Mouse (Mus musculus) stomach, postnatal 0 days (tissue): ENCODE measurements around the gene Cux2. TPM values are rescaled to one million over a fixed set of nuclear protein-coding genes. Genes with fewer than 3 reads are reported as not detected.

ENCODE experiments used
- ATAC-seq: fragments of 200-750 bp; cut with Nextera tagmentation; 2 replicates; pipeline ENCODE4 v1.8.0; 2017; ENCODE audit not compliant: low FRiP score, low TSS enrichment
- DNase-seq: peaks from one replicate; pipeline ENCODE4 v3.0.0-alpha.2; 2016; ENCODE audit warnings: low spot score
- H3K27ac ChIP-seq: fragments of 300-500 bp; sonication (generic); replicated peaks from 2 replicates; pipeline ENCODE4 v1.5.1; 2014; ENCODE audit warnings: mild to moderate bottlenecking, control low read depth
- H3K27me3 ChIP-seq: fragments of 300-500 bp; sonication (generic); 2 replicates; pipeline ENCODE4 v1.6.1; 2014; ENCODE audit warnings: low read length; ENCODE audit not compliant: control insufficient read depth, insufficient read depth
- H3K36me3 ChIP-seq: fragments of 300-500 bp; sonication (generic); 2 replicates; pipeline ENCODE4 v1.6.1; 2014; ENCODE audit warnings: low read length, mixed read lengths; ENCODE audit not compliant: control insufficient read depth, insufficient read depth
- H3K4me1 ChIP-seq: fragments of 300-500 bp; sonication (generic); replicated peaks from 2 replicates; pipeline ENCODE4 v1.6.1; 2014; ENCODE audit warnings: antibody characterized with exemption; ENCODE audit not compliant: control insufficient read depth, insufficient read depth
- H3K4me2 ChIP-seq: fragments of 300-500 bp; sonication (generic); replicated peaks from 2 replicates; pipeline ENCODE4 v1.6.1; 2014; ENCODE audit warnings: low read depth, mild to moderate bottlenecking, control low read depth, moderate library complexity
- H3K4me3 ChIP-seq: fragments of 300-500 bp; sonication (generic); 2 replicates; pipeline ENCODE4 v1.5.1; 2014; ENCODE audit warnings: low read depth, low read length, control low read depth
- H3K9ac ChIP-seq: fragments of 300-500 bp; sonication (generic); 2 replicates; pipeline ENCODE4 v1.6.1; 2014; ENCODE audit warnings: mild to moderate bottlenecking, low read length, control low read depth, mixed read lengths
- H3K9me3 ChIP-seq: fragments of 300-500 bp; sonication (generic); 2 replicates; pipeline ENCODE4 v1.6.1; 2016; ENCODE audit warnings: low read length; ENCODE audit not compliant: control insufficient read depth
- CTCF ChIP-seq: IDR thresholded peaks from 2 replicates; pipeline ENCODE4 v1.5.1; 2016; ENCODE audit warnings: antibody characterized with exemption, low read depth, mild to moderate bottlenecking, moderate library complexity
- EP300 ChIP-seq: optimal IDR thresholded peaks from 2 replicates; pipeline ENCODE3; 2016; ENCODE audit warnings: antibody characterized with exemption
- WGBS: fragments of 180-500 bp; shearing (Covaris S2); extraction: QIAGEN DNeasy Blood & Tissue Kit; methylation state at CpG from one replicate; pipeline ENCODE4 v1.1.7; 2014; 5-methylcytosine and 5-hydroxymethylcytosine counted together
- polyA plus RNA-seq: library from polyadenylated mRNA; unstranded; fragments of >200 nt; fragmentation: Nextera tagmentation; extraction: Ambion mirVana; gene quantifications from 2 replicates; pipeline ENCODE4 v1.2.1, GENCODE M21; 2015

Gene Cux2
- polyA plus RNA-seq, 1 experiment from 2014 or later: 1.2 TPM

GRCm38 (mm10) chr5:121981650-121982131 is 68.2 kb downstream of the Cux2 start:
- ATAC-seq: peak; percentile 40; the same call in 1 of the 2 replicates
- H3K9me3 ChIP-seq: no peaks in the 10 kb centered on the region
- peak; percentile 22 for DNase-seq
- H3K9ac ChIP-seq: no peak overlapping the region
- peak; percentile 37 for TF ChIP-seq CTCF
- TF ChIP-seq EP300: no peak
- peak overlapping the region; percentile 20; the same call in 1 of the 2 replicates for H3K4me2 ChIP-seq
- no peak overlapping the region for H3K27ac ChIP-seq
- WGBS: 25% methylated on average over 16 of the region's 16 CpGs
- H3K27me3 ChIP-seq: no peaks in the 10 kb centered on the region
- H3K4me1 ChIP-seq: no peaks in the 10 kb centered on the region; the same call in 1 of the 2 replicates
- H3K4me3 ChIP-seq: no peak overlapping the region
- H3K36me3 ChIP-seq: no peaks in the 10 kb centered on the region

- H3K4me3 ChIP-seq: no peak overlapping the region
- no peak overlapping the region for H3K27ac ChIP-seq
- no peak for TF ChIP-seq CTCF
- TF ChIP-seq EP300: no peak
- DNase-seq (no peak), ATAC-seq (no peak)
- no peak overlapping the region for H3K4me2 ChIP-seq
- no peaks in the 10 kb centered on the region for H3K36me3 ChIP-seq
- no peaks in the 10 kb centered on the region for H3K9me3 ChIP-seq
- 86% methylated on average over 12 of the region's 12 CpGs for WGBS
- no peaks in the 10 kb centered on the region for H3K27me3 ChIP-seq
- no peak overlapping the region for H3K9ac ChIP-seq
- no peaks in the 10 kb centered on the region; the same call in 1 of the 2 replicates for H3K4me1 ChIP-seq
Observed at GRCm38 (mm10) chr5:121976331-121976730, 73.6 kb downstream of the Cux2 start.

- DNase-seq (no peak), ATAC-seq (no peak)
- no peaks in the 10 kb centered on the region for H3K36me3 ChIP-seq
- no peaks in the 10 kb centered on the region for H3K27me3 ChIP-seq
- TF ChIP-seq EP300 (no peak), CTCF (no peak)
- no peaks in the 10 kb centered on the region for H3K9me3 ChIP-seq
- H3K4me2 ChIP-seq: no peak overlapping the region
- H3K27ac ChIP-seq: peak overlapping the region; percentile 24; the same call in 1 of the 2 replicates
- 39% methylated on average over 10 of the region's 10 CpGs for WGBS
- no peak overlapping the region for H3K9ac ChIP-seq
- H3K4me3 ChIP-seq: no peak overlapping the region
- H3K4me1 ChIP-seq: no peaks in the 10 kb centered on the region; the same call in 1 of the 2 replicates
Observed at GRCm38 (mm10) chr5:121973541-121973940, 76.4 kb downstream of the Cux2 start.

- ATAC-seq (peak; percentile 31; the same call in 1 of the 2 replicates), DNase-seq (no peak)
- 0 out of 2 replicates have a peak overlapping the region, but pooled peaks have one; percentile 6 for H3K4me3 ChIP-seq
- H3K36me3 ChIP-seq: no peaks in the 10 kb centered on the region
- H3K4me1 ChIP-seq: no peaks in the 10 kb centered on the region; the same call in 1 of the 2 replicates
- no peaks in the 10 kb centered on the region for H3K27me3 ChIP-seq
- H3K27ac ChIP-seq: no peak overlapping the region
- H3K9me3 ChIP-seq: no peaks in the 10 kb centered on the region
- 0 out of 2 replicates have a peak overlapping the region, but pooled peaks have one; percentile 9 for H3K9ac ChIP-seq
- H3K4me2 ChIP-seq: peak overlapping the region; percentile 23; the same call in 1 of the 2 replicates
- TF ChIP-seq CTCF: peak; percentile 20; the same call in 1 of the 2 replicates
- TF ChIP-seq EP300: no peak
- WGBS: 14% methylated on average over 23 of the region's 23 CpGs
Observed at GRCm38 (mm10) chr5:121972680-121973192, 77.2 kb downstream of the Cux2 start.

- H3K9me3 ChIP-seq: no peaks in the 10 kb centered on the region
- 63% methylated on average over 15 of the region's 15 CpGs for WGBS
- ATAC-seq: no peak
- H3K9ac ChIP-seq: no peak overlapping the region
- H3K4me1 ChIP-seq: no peaks in the 10 kb centered on the region; the same call in 1 of the 2 replicates
- no peak overlapping the region for H3K4me3 ChIP-seq
- no peak overlapping the region for H3K27ac ChIP-seq
- no peak overlapping the region for H3K4me2 ChIP-seq
- TF ChIP-seq CTCF: no peak
- no peak for TF ChIP-seq EP300
- H3K36me3 ChIP-seq: no peaks in the 10 kb centered on the region
- no peaks in the 10 kb centered on the region for H3K27me3 ChIP-seq
- no peak for DNase-seq
Observed at GRCm38 (mm10) chr5:121968999-121969398, 80.9 kb downstream of the Cux2 start.

- H3K9me3 ChIP-seq: no peaks in the 10 kb centered on the region
- H3K4me2 ChIP-seq: no peak overlapping the region
- DNase-seq (no peak), ATAC-seq (no peak)
- no peak overlapping the region for H3K4me3 ChIP-seq
- no peak overlapping the region for H3K27ac ChIP-seq
- no peaks in the 10 kb centered on the region; the same call in 1 of the 2 replicates for H3K4me1 ChIP-seq
- no peak overlapping the region for H3K9ac ChIP-seq
- TF ChIP-seq EP300: no peak
- TF ChIP-seq CTCF: no peak
- 78% methylated on average over 15 of the region's 15 CpGs for WGBS
- H3K27me3 ChIP-seq: no peaks in the 10 kb centered on the region
- H3K36me3 ChIP-seq: no peaks in the 10 kb centered on the region
Observed at GRCm38 (mm10) chr5:121968416-121968815, 81.5 kb downstream of the Cux2 start.
